Mouse (Mus musculus): ENCODE results near the gene BC049762.

Gene BC049762

DNA sequence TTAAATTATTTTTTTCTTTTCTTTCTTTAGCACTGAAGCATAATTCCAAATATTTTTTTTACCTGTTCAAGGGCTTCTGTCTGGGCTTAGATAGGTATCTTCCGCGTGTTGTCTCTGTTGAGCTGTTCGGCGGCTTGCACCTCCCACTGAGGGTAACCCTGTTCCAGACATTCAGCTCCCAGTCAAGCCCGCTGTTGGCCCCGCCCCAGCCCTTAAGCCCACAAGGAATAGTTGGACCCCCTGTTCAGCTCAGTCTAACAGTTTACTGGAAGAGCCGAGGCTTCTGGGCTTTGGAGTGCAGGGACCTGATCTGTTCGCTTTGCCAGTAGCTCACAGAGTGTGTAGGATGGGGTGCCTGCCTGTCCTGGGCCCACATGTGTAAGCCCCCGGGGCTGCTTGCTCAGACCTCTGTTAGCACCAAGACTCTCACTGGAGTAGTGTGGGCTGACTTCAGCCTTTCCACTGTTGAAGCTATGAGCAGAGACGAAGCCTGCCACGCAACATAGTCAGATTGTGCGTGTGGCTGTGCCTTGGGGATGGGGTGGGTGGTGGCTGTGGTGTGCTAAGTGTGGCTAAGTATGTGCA is 43.4 kb downstream of the BC049762 start:
- DNase-seq (ENCODE audit: low read depth) = no peak

GRCm38 (mm10) chr11:51214021-51214420 is 48.8 kb downstream of the BC049762 start:
- DNase-seq (ENCODE audit: low read depth) = no peak

DNA sequence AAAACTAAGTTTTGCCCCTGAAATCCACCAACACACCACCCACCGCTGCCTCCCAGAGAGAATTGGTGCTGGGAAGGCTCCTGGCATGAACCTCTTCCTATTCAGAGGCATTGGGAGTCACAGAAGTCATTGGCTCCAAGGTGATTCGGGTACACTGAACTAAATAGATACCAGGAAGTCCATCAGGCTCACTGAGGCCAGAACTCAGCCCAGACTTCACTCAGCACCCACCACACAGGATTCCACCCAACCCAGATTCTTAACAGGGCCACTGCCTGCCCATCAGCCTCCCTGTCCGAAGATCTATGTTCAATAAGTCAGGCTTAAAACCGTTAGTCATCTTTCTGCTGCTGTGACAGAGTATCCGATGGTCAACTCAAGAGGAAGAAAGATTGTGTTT is 51.4 kb downstream of the BC049762 start:
- no peak for DNase-seq (ENCODE audit: low read depth)

DNA sequence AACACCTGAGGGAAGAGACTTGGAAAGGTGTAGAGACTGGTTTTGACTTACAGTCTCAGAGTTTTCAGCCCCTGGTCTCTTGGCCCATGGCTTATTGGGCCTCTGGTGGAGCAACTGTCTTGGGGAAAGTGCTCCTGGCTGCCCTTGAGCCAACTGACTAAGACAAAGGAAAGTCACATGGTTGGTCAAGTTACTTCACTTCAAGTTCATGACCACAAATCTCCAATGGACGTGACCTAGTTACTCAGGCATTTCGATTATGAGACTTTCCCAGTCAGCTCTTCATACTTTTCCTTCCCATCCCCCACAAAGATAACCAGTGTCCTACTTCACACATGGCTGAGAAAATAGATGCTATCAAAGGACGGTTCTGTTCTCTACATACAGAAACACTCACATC is 55.1 kb downstream of the BC049762 start:
- no peak for DNase-seq (ENCODE audit: low read depth)

All from c-Kit-positive CD71-positive TER-119-negative erythroid progenitor cells, embryonic 14.5 days (primary cell).